Mouse (Mus musculus) megakaryocyte, embryonic 14.5 days (primary cell): ENCODE measurements at regions not wholly inside any gene's neighbourhood (a gene's known extent, or its start where the extent isn't known, plus 50 kb on each side); places are given as distances from the start of the nearest gene placed in this dataset.

Experiments used
- FLI1 ChIP-seq: IDR thresholded peaks from 2 replicates; pipeline ENCODE4 v1.6.1; 2012; ENCODE audit warnings: low read length, inconsistent platforms, mixed read lengths
- GATA1 ChIP-seq: IDR thresholded peaks from 3 replicates; pipeline ENCODE4 v1.6.1; 2012; ENCODE audit warnings: mixed read lengths, low read length, inconsistent platforms, borderline replicate concordance

GRCm38 (mm10) chr4:152919851-152920250 lies 442.2 kb upstream of the Kcnab2 start:
- TF ChIP-seq FLI1 (no peak), GATA1 (no peak)
